Mouse (Mus musculus) B cell, adult 2 months (primary cell): ENCODE measurements around the gene Heatr5a.

ENCODE experiments used
- DNase-seq, 2 experiments: peaks; one replicate each; pipeline ENCODE4 v3.0.0; 2022

Heatr5a gene

GRCm38 (mm10) chr12:51882606-51883296 is 88.4 kb downstream of the Heatr5a start:
- DNase-seq = no peak

GRCm38 (mm10) chr12:51881775-51882174 is 89.3 kb downstream of the Heatr5a start:
- DNase-seq = no peak

- DNase-seq = no peak
These were observed 99.5 kb downstream of the Heatr5a start for GRCm38 (mm10) chr12:51871446-51872144.

- DNase-seq = no peak
These were observed 101.6 kb downstream of the Heatr5a start for GRCm38 (mm10) chr12:51869511-51869910.

GRCm38 (mm10) chr12:51867076-51867475 is 104.0 kb downstream of the Heatr5a start:
- no peak for DNase-seq

GRCm38 (mm10) chr12:51866226-51866910 is 104.8 kb downstream of the Heatr5a start:
- DNase-seq = peak; percentile 42 to 47

- DNase-seq = peak; percentile 36 to 41
These were observed 105.3 kb downstream of the Heatr5a start for GRCm38 (mm10) chr12:51865790-51866179.

GRCm38 (mm10) chr12:51865061-51865789 is 105.9 kb downstream of the Heatr5a start:
- peak; percentile 38 to 49 for DNase-seq

- DNase-seq = no peak
These were observed 107.8 kb downstream of the Heatr5a start for GRCm38 (mm10) chr12:51863116-51864002.

GRCm38 (mm10) chr12:51858134-51859028 is 112.7 kb downstream of the Heatr5a start:
- DNase-seq = no peak

GRCm38 (mm10) chr12:51856768-51857295 is 114.3 kb downstream of the Heatr5a start:
- DNase-seq = no peak

GRCm38 (mm10) chr12:51855872-51856271 is 115.2 kb downstream of the Heatr5a start:
- no peak for DNase-seq

- DNase-seq = no peak
These were observed 115.7 kb downstream of the Heatr5a start for GRCm38 (mm10) chr12:51855453-51855852.

- no peak for DNase-seq
These were observed 119.5 kb downstream of the Heatr5a start for GRCm38 (mm10) chr12:51851617-51852016.

GRCm38 (mm10) chr12:51851155-51851554 is 120.0 kb downstream of the Heatr5a start:
- no peak for DNase-seq

GRCm38 (mm10) chr12:51850339-51850738 is 120.8 kb downstream of the Heatr5a start:
- DNase-seq = no peak

- no peak for DNase-seq
These were observed 121.2 kb downstream of the Heatr5a start for GRCm38 (mm10) chr12:51849902-51850301.

GRCm38 (mm10) chr12:51847953-51848680 is 123.0 kb downstream of the Heatr5a start:
- DNase-seq = no peak

GRCm38 (mm10) chr12:51845261-51845660 is 125.9 kb downstream of the Heatr5a start:
- peak in 1 of 2 experiments; percentile 13 for DNase-seq

- DNase-seq = peak; percentile 87 to 89
These were observed 126.3 kb downstream of the Heatr5a start for GRCm38 (mm10) chr12:51844771-51845256.
